Mouse (Mus musculus) ES-Bruce4 (cell line): Measurements from ENCODE around the gene Car5b. TPM values are rescaled to one million over a fixed set of nuclear protein-coding genes. Genes with fewer than 3 reads are reported as not detected.

Experiments
- H3K27ac ChIP-seq: 2 replicates; pipeline ENCODE4 v1.5.1; 2012; ENCODE audit warnings: low read length, inconsistent platforms; ENCODE audit not compliant: insufficient read depth
- H3K27me3 ChIP-seq: 2 replicates; pipeline ENCODE4 v1.6.1; 2012; ENCODE audit warnings: mild to moderate bottlenecking, low read length, inconsistent platforms; ENCODE audit not compliant: control insufficient read depth, poor library complexity, insufficient read depth, severe bottlenecking
- H3K36me3 ChIP-seq: 2 replicates; pipeline ENCODE4 v1.6.1; 2012; ENCODE audit warnings: inconsistent platforms, mild to moderate bottlenecking, low read length, moderate library complexity; ENCODE audit not compliant: control insufficient read depth, poor library complexity, insufficient read depth, severe bottlenecking
- H3K4me1 ChIP-seq: one replicate; pipeline ENCODE4 v1.8.1; 2011; ENCODE audit warnings: low read length; ENCODE audit not compliant: control insufficient read depth, insufficient read depth
- H3K4me3 ChIP-seq: 2 replicates; pipeline ENCODE4 v1.5.1; 2011; ENCODE audit warnings: low read depth, mild to moderate bottlenecking, low read length
- H3K9ac ChIP-seq: 2 replicates; pipeline ENCODE4 v1.6.1; 2012; ENCODE audit warnings: low read depth, mild to moderate bottlenecking, inconsistent platforms; ENCODE audit not compliant: poor library complexity, severe bottlenecking
- H3K9me3 ChIP-seq: replicated peaks from 2 replicates; pipeline ENCODE4 v1.6.1; 2012; ENCODE audit warnings: mild to moderate bottlenecking, low read length, inconsistent platforms; ENCODE audit not compliant: control insufficient read depth, poor library complexity, insufficient read depth, severe bottlenecking
- CTCF ChIP-seq: IDR thresholded peaks from one replicate; pipeline ENCODE4 v1.8.1; 2011; ENCODE audit warnings: low read depth, low read length
- EP300 ChIP-seq: IDR thresholded peaks from 2 replicates; pipeline ENCODE4 v1.6.1; 2011; ENCODE audit warnings: low read depth, low read length; ENCODE audit not compliant: insufficient read depth
- POLR2A ChIP-seq: IDR thresholded peaks from one replicate; pipeline ENCODE4 v1.8.1; 2011; ENCODE audit warnings: low read length; ENCODE audit not compliant: insufficient read depth
- polyA plus RNA-seq: library from polyadenylated mRNA; stranded (reverse); fragments of >200 nt; gene quantifications from 2 replicates; pipeline ENCODE4 v1.2.4, GENCODE M21; 2011; ENCODE audit warnings: low read depth; ENCODE audit not compliant: missing spikeins, insufficient read depth, insufficient read length

The Car5b gene
- polyA plus RNA-seq, 1 experiment: 4.5 TPM

GRCm38 (mm10) chrX:163957381-163957780 lies 70.4 kb downstream of the Car5b start:
- H3K36me3 ChIP-seq: peaks cover 28% of the 10 kb centered on the region
- TF ChIP-seq EP300 (no peak), POLR2A (no peak), CTCF (no peak)
- peak overlapping the region; percentile 90 for H3K9ac ChIP-seq
- H3K27me3 ChIP-seq: no peaks in the 10 kb centered on the region
- peak overlapping the region; percentile 74 for H3K27ac ChIP-seq
- H3K4me3 ChIP-seq: peak overlapping the region; percentile 94
- no peaks in the 10 kb centered on the region for H3K4me1 ChIP-seq
- H3K9me3 ChIP-seq: no peaks in the 10 kb centered on the region

GRCm38 (mm10) chrX:163951618-163952017 lies 76.2 kb downstream of the Car5b start:
- Histone ChIP-seq H3K9me3 (no peaks in the 10 kb centered on the region), H3K4me3 (no peak overlapping the region), H3K27ac (no peak overlapping the region), H3K36me3 (peaks cover 48% of the 10 kb centered on the region), H3K9ac (no peak overlapping the region), H3K27me3 (no peaks in the 10 kb centered on the region), H3K4me1 (no peaks in the 10 kb centered on the region)
- TF ChIP-seq POLR2A (no peak), CTCF (no peak)

- Histone ChIP-seq H3K27me3 (no peaks in the 10 kb centered on the region), H3K27ac (no peak overlapping the region), H3K4me1 (no peaks in the 10 kb centered on the region), H3K9me3 (no peaks in the 10 kb centered on the region), H3K9ac (no peak overlapping the region), H3K36me3 (peaks cover 32% of the 10 kb centered on the region), H3K4me3 (no peak overlapping the region)
- no peak for TF ChIP-seq CTCF
- no peak for TF ChIP-seq EP300
- no peak for TF ChIP-seq POLR2A
Measured at GRCm38 (mm10) chrX:163944381-163944780, 83.4 kb downstream of the Car5b start.

- H3K27ac ChIP-seq: no peak overlapping the region
Measured at GRCm38 (mm10) chrX:163938587-163938986, 89.2 kb downstream of the Car5b start.

GRCm38 (mm10) chrX:163934731-163935130 lies 93.1 kb downstream of the Car5b start:
- TF ChIP-seq CTCF (no peak), EP300 (no peak), POLR2A (no peak)
- Histone ChIP-seq H3K9ac (no peak overlapping the region), H3K36me3 (peaks cover 2% of the 10 kb centered on the region), H3K27me3 (no peaks in the 10 kb centered on the region), H3K9me3 (no peaks in the 10 kb centered on the region), H3K4me3 (no peak overlapping the region), H3K27ac (no peak overlapping the region), H3K4me1 (no peaks in the 10 kb centered on the region)

More at GRCm38 (mm10) chrX:163938587-163938986, 89.2 kb downstream of the Car5b start:
- TF ChIP-seq EP300 (no peak), CTCF (no peak), POLR2A (no peak)
- Histone ChIP-seq H3K9ac (no peak overlapping the region), H3K36me3 (peaks cover 12% of the 10 kb centered on the region), H3K4me1 (no peaks in the 10 kb centered on the region), H3K9me3 (no peaks in the 10 kb centered on the region), H3K27me3 (no peaks in the 10 kb centered on the region), H3K4me3 (no peak overlapping the region)

- H3K27ac ChIP-seq: no peak overlapping the region
- no peaks in the 10 kb centered on the region for H3K27me3 ChIP-seq
Measured at GRCm38 (mm10) chrX:163929550-163929949, 98.2 kb downstream of the Car5b start.

More at GRCm38 (mm10) chrX:163929550-163929949, 98.2 kb downstream of the Car5b start:
- no peak overlapping the region for H3K4me3 ChIP-seq
- TF ChIP-seq POLR2A (no peak), EP300 (no peak), CTCF (no peak)
- H3K9me3 ChIP-seq: no peaks in the 10 kb centered on the region
- no peaks in the 10 kb centered on the region for H3K4me1 ChIP-seq
- no peaks in the 10 kb centered on the region for H3K36me3 ChIP-seq
- H3K9ac ChIP-seq: no peak overlapping the region

Other genes starting within 250 kb of the Car5b start
- 27.1 and 27.6 TPM in 2 replicates for gene Ap1s2, start 119.0 kb downstream of the Car5b start, polyA plus RNA-seq
- gene Zrsr2, start 69.3 kb downstream of the Car5b start, polyA plus RNA-seq: 70.4 and 71.4 TPM in 2 replicates
- 26.2 and 26.4 TPM in 2 replicates for gene Siah1b, start 48.5 kb upstream of the Car5b start, polyA plus RNA-seq
- gene Cltrn, start 60.8 kb upstream of the Car5b start, polyA plus RNA-seq: not detected in 2 replicates
- gene Ace2, start 111.3 kb upstream of the Car5b start, polyA plus RNA-seq: not detected in 2 replicates
- gene Bmx, start 230.2 kb upstream of the Car5b start, polyA plus RNA-seq: not detected in 2 replicates
- gene Pir, start 241.4 kb upstream of the Car5b start, polyA plus RNA-seq: 28.0 and 31.0 TPM in 2 replicates